Mouse (Mus musculus): Measurements from ENCODE around the gene Capns1. TPM values are rescaled to one million over a fixed set of nuclear protein-coding genes. Genes with fewer than 3 reads are reported as not detected.
"Not testable (repeated sequence)": the region's sequence is repeated elsewhere in the genome, so short reads cannot be mapped to it uniquely, and the experiment has no call there.

Capns1 gene
- polyA plus RNA-seq, 1 experiment from 2014 or later: 94.9 TPM

GRCm38 (mm10) chr7:30220008-30220356 is 21.4 kb upstream of the Capns1 start:
- no peak overlapping the region for H3K27ac ChIP-seq
- H3K36me3 ChIP-seq: peaks cover 26% of the 10 kb centered on the region
- H3K9me3 ChIP-seq: no peaks in the 10 kb centered on the region
- 15% methylated on average over 11 of the region's 11 CpGs for WGBS
- peak overlapping the region; percentile 90 for H3K4me2 ChIP-seq (replicated peaks)
- no peak for ATAC-seq (ENCODE audit: low FRiP score, low read depth)
- peaks cover 4% of the 10 kb centered on the region; the same call in 1 of the 2 replicates for H3K4me1 ChIP-seq
- peak overlapping the region; percentile 50 for H3K4me3 ChIP-seq
- no peaks in the 10 kb centered on the region for H3K27me3 ChIP-seq
- peak overlapping the region; percentile 65 for H3K9ac ChIP-seq

GRCm38 (mm10) chr7:30219293-30220007 is 20.8 kb upstream of the Capns1 start:
- ATAC-seq (ENCODE audit: low FRiP score, low read depth): peak; percentile 74; the same call in 1 of the 2 replicates
- Histone ChIP-seq H3K27ac (no peak overlapping the region; the same call in 1 of the 2 replicates), H3K27me3 (no peaks in the 10 kb centered on the region), H3K4me1 (peaks cover 4% of the 10 kb centered on the region; the same call in 1 of the 2 replicates), H3K4me3 (peak overlapping the region; percentile 50), H3K36me3 (peaks cover 21% of the 10 kb centered on the region), H3K9me3 (no peaks in the 10 kb centered on the region), H3K9ac (peak overlapping the region; percentile 65), H3K4me2 (replicated peaks) (peak overlapping the region; percentile 90)
- whole genome bisulfite sequencing: 3% methylated on average over 16 of the region's 16 CpGs

GRCm38 (mm10) chr7:30217277-30217676 is 18.7 kb upstream of the Capns1 start:
- Histone ChIP-seq H3K36me3 (peaks cover 2% of the 10 kb centered on the region; the same call in 1 of the 2 replicates), H3K4me2 (replicated peaks) (no peak overlapping the region), H3K4me1 (peaks cover 4% of the 10 kb centered on the region; the same call in 1 of the 2 replicates), H3K9me3 (no peaks in the 10 kb centered on the region), H3K27me3 (no peaks in the 10 kb centered on the region), H3K4me3 (no peak overlapping the region), H3K9ac (no peak overlapping the region), H3K27ac (no peak overlapping the region)
- no peak for ATAC-seq (ENCODE audit: low FRiP score, low read depth)
- WGBS: 85% methylated on average over 2 of the region's 2 CpGs

- Histone ChIP-seq H3K36me3 (no peaks in the 10 kb centered on the region), H3K4me1 (peaks cover 4% of the 10 kb centered on the region; the same call in 1 of the 2 replicates), H3K4me3 (peak overlapping the region; percentile 24), H3K27me3 (no peaks in the 10 kb centered on the region), H3K9me3 (no peaks in the 10 kb centered on the region), H3K27ac (no peak overlapping the region), H3K9ac (peak overlapping the region; percentile 19; the same call in 1 of the 2 replicates), H3K4me2 (replicated peaks) (peak overlapping the region; percentile 60)
- peak; percentile 55; the same call in 1 of the 2 replicates for ATAC-seq (ENCODE audit: low FRiP score, low read depth)
- 1% methylated on average over 15 of the region's 16 CpGs for WGBS
Measured at GRCm38 (mm10) chr7:30216723-30217151, 18.1 kb upstream of the Capns1 start.

GRCm38 (mm10) chr7:30215875-30216274 is 17.3 kb upstream of the Capns1 start:
- no peak overlapping the region for H3K4me3 ChIP-seq
- H3K36me3 ChIP-seq: no peaks in the 10 kb centered on the region
- ATAC-seq (ENCODE audit: low FRiP score, low read depth): no peak
- no peaks in the 10 kb centered on the region for H3K27me3 ChIP-seq
- no peaks in the 10 kb centered on the region for H3K9me3 ChIP-seq
- H3K9ac ChIP-seq: no peak overlapping the region
- no peak overlapping the region for H3K27ac ChIP-seq
- no peak overlapping the region for H3K4me2 ChIP-seq (replicated peaks)
- H3K4me1 ChIP-seq: peaks cover 4% of the 10 kb centered on the region; the same call in 1 of the 2 replicates
- WGBS: 84% methylated on average over 3 of the region's 3 CpGs

GRCm38 (mm10) chr7:30213881-30214280 is 15.3 kb upstream of the Capns1 start:
- ATAC-seq (ENCODE audit: low FRiP score, low read depth): no peak
- Histone ChIP-seq H3K27ac (no peak overlapping the region), H3K36me3 (no peaks in the 10 kb centered on the region), H3K4me3 (no peak overlapping the region), H3K9me3 (no peaks in the 10 kb centered on the region), H3K27me3 (no peaks in the 10 kb centered on the region), H3K4me2 (replicated peaks) (no peak overlapping the region), H3K4me1 (no peaks in the 10 kb centered on the region), H3K9ac (no peak overlapping the region)
- WGBS: 90% methylated on average over 3 of the region's 3 CpGs

GRCm38 (mm10) chr7:30211025-30211424 is 12.4 kb upstream of the Capns1 start:
- H3K27ac ChIP-seq: no peak overlapping the region
- no peak for ATAC-seq (ENCODE audit: low FRiP score, low read depth)
- no peak overlapping the region for H3K4me2 ChIP-seq (replicated peaks)
- no peaks in the 10 kb centered on the region for H3K27me3 ChIP-seq
- no peak overlapping the region for H3K9ac ChIP-seq
- no peaks in the 10 kb centered on the region for H3K4me1 ChIP-seq
- no peaks in the 10 kb centered on the region for H3K9me3 ChIP-seq
- WGBS: 34% methylated on average over 4 of the region's 4 CpGs
- no peak overlapping the region for H3K4me3 ChIP-seq
- H3K36me3 ChIP-seq: no peaks in the 10 kb centered on the region

GRCm38 (mm10) chr7:30206364-30206763 is 7.8 kb upstream of the Capns1 start:
- H3K36me3 ChIP-seq; H3K4me2 ChIP-seq (replicated peaks); H3K27ac ChIP-seq; H3K27me3 ChIP-seq; H3K4me3 ChIP-seq; H3K9ac ChIP-seq; ATAC-seq (ENCODE audit: low FRiP score, low read depth); H3K4me1 ChIP-seq; H3K9me3 ChIP-seq: not testable (repeated sequence)
- WGBS: 57% methylated on average over 5 of the region's 5 CpGs

GRCm38 (mm10) chr7:30205383-30205782 is 6.8 kb upstream of the Capns1 start:
- no peak overlapping the region for H3K4me2 ChIP-seq (replicated peaks)
- no peaks in the 10 kb centered on the region for H3K27me3 ChIP-seq
- H3K9me3 ChIP-seq: no peaks in the 10 kb centered on the region
- no peak overlapping the region for H3K4me3 ChIP-seq
- H3K36me3 ChIP-seq: no peaks in the 10 kb centered on the region
- no peak overlapping the region for H3K9ac ChIP-seq
- WGBS: 5% methylated on average over 2 of the region's 2 CpGs
- H3K27ac ChIP-seq: no peak overlapping the region
- H3K4me1 ChIP-seq: peaks cover 10% of the 10 kb centered on the region
- no peak for ATAC-seq (ENCODE audit: low FRiP score, low read depth)

GRCm38 (mm10) chr7:30204380-30204779 is 5.8 kb upstream of the Capns1 start:
- ATAC-seq (ENCODE audit: low FRiP score, low read depth): no peak
- 53% methylated on average over 8 of the region's 8 CpGs for WGBS
- no peak overlapping the region for H3K27ac ChIP-seq
- H3K9ac ChIP-seq: no peak overlapping the region
- no peaks in the 10 kb centered on the region for H3K36me3 ChIP-seq
- no peak overlapping the region for H3K4me3 ChIP-seq
- H3K9me3 ChIP-seq: no peaks in the 10 kb centered on the region
- H3K4me1 ChIP-seq: peaks cover 20% of the 10 kb centered on the region
- H3K4me2 ChIP-seq (replicated peaks): no peak overlapping the region
- no peaks in the 10 kb centered on the region for H3K27me3 ChIP-seq

GRCm38 (mm10) chr7:30202895-30203690 is 4.5 kb upstream of the Capns1 start:
- H3K4me1 ChIP-seq: peaks cover 27% of the 10 kb centered on the region
- H3K27me3 ChIP-seq: no peaks in the 10 kb centered on the region
- no peak overlapping the region for H3K27ac ChIP-seq
- H3K9ac ChIP-seq: no peak overlapping the region
- H3K9me3 ChIP-seq: no peaks in the 10 kb centered on the region
- 87% methylated on average over 11 of the region's 11 CpGs for WGBS
- no peak for ATAC-seq (ENCODE audit: low FRiP score, low read depth)
- no peak overlapping the region for H3K4me3 ChIP-seq
- H3K36me3 ChIP-seq: no peaks in the 10 kb centered on the region
- no peak overlapping the region for H3K4me2 ChIP-seq (replicated peaks)

- H3K9me3 ChIP-seq; H3K4me3 ChIP-seq; H3K9ac ChIP-seq; H3K36me3 ChIP-seq; H3K27me3 ChIP-seq; ATAC-seq (ENCODE audit: low FRiP score, low read depth); H3K4me2 ChIP-seq (replicated peaks); H3K27ac ChIP-seq: not testable (repeated sequence)
- 84% methylated on average over 5 of the region's 5 CpGs for WGBS
- peaks cover 35% of the 10 kb centered on the region for H3K4me1 ChIP-seq
Measured at GRCm38 (mm10) chr7:30200661-30201060, 2.0 kb upstream of the Capns1 start.
